Mouse (Mus musculus): ENCODE data around the gene Cnot2.

- TF ChIP-seq CTCF (conservative IDR thresholded peaks at IDR 0.05; ENCODE audit: low read length) (no peak), POU5F1 (IDR thresholded peaks at IDR 0.05; ENCODE audit: borderline replicate concordance, low read length) (peak; percentile 84; the same call in 1 of the 2 replicates)
These were observed 19.1 kb downstream of the Cnot2 start for GRCm38 (mm10) chr10:116562210-116562609.

All from E14TG2a.4 (cell line).